Mouse (Mus musculus) ES-E14 (cell line): ENCODE measurements at regions not wholly inside any gene's neighbourhood (a gene's known extent, or its start where the extent isn't known, plus 50 kb on each side); places are given as distances from the start of the nearest gene placed in this dataset.

Experiments
- CHD2 ChIP-seq: IDR thresholded peaks from 2 replicates; pipeline ENCODE4 v1.6.1; 2014; ENCODE audit warnings: mild to moderate bottlenecking, low read depth, low read length, inconsistent platforms
- HCFC1 ChIP-seq: IDR thresholded peaks from 2 replicates; pipeline ENCODE4 v1.6.1; 2012; ENCODE audit warnings: low read length, inconsistent platforms, borderline replicate concordance; ENCODE audit not compliant: insufficient read depth

- TF ChIP-seq HCFC1: no peak
- TF ChIP-seq CHD2: no peak
These were observed 286.6 kb downstream of the Lnpk start for GRCm38 (mm10) chr2:74292641-74293040.
